Mouse (Mus musculus) embryo, embryonic 9.5 days (tissue): Measurements from ENCODE around the gene Gm5788.
"Not testable (repeated sequence)": the region's sequence is repeated elsewhere in the genome, so short reads cannot be mapped to it uniquely, and the experiment has no call there.

Experiments
- DNase-seq: peaks from one replicate; pipeline ENCODE4 v3.0.0-alpha.2; 2017; ENCODE audit errors: extremely low spot score

Gm5788 gene

DNA sequence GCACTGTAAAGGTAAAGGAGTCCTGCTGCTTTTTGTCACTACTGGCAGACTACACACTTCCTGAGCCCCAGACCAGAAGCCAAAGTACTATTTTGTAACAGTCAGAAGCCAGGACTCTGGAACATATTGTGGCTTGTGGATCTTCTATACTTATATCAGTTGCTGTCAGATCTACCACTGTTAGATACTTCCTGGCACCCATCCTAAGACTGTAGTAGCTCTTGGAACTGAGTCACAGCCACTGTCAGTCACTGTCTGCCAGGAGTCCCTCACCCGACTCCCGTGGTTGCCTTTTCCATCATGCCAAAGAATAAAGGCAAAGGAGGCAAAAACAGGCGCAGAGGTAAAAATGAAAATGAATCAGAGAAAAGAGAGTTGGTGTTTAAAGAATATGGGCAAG, at the start of gene Gm5788:
TSS of gene Gm5788 (plus strand) at position 301 of the 400 bp plus-strand sequence.
- not testable (repeated sequence) for DNase-seq

DNA sequence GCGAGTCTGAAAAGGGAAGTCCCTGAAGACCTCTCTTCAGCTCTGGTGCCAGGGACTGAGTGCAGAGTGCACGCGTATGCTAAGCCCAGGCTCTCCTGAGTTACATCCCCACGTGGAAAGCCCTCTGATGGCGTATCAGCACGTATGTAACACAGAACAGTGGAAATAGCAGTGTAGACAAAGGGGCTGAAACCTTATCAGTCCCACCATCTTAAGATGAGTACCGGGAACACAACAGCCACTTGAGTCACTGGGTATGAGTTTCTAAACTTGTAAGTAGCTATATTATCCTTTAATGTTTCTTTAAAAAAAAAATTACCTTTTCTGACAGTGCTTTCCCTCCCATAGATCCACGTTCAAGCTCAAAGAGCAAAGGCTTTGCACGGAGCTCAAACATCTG, 45.1 kb upstream of the Gm5788 start:
- no peak for DNase-seq

DNA sequence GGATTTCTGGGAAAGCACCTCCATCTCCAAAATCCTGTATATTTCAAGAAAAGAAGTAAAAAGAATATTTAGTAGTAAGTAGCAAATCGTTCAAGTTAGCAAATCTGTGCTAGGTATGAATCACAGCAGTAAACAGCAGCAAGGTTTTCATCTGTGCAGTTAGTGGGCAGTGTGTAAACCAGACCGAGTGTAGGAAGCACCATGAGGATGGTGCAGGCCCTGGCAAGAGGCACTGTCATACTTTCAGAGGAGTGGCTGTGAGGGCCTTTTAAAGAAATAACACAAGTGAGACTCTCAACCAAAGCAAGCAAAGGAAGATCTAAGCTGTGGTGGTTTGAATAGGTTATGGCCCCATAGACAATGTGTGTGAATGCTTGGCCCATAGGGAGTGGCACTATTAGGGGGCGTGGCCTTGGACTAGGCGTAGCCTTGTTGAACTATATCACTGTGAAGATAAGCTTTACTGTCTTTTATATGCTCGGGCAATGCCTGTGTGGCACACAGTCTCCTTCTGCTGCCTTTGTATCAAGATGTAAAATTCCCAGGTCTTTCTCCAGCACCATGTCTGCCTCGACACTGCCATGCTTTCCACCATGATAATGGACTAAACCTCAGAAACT, 29.7 kb upstream of the Gm5788 start:
- no peak for DNase-seq

DNA sequence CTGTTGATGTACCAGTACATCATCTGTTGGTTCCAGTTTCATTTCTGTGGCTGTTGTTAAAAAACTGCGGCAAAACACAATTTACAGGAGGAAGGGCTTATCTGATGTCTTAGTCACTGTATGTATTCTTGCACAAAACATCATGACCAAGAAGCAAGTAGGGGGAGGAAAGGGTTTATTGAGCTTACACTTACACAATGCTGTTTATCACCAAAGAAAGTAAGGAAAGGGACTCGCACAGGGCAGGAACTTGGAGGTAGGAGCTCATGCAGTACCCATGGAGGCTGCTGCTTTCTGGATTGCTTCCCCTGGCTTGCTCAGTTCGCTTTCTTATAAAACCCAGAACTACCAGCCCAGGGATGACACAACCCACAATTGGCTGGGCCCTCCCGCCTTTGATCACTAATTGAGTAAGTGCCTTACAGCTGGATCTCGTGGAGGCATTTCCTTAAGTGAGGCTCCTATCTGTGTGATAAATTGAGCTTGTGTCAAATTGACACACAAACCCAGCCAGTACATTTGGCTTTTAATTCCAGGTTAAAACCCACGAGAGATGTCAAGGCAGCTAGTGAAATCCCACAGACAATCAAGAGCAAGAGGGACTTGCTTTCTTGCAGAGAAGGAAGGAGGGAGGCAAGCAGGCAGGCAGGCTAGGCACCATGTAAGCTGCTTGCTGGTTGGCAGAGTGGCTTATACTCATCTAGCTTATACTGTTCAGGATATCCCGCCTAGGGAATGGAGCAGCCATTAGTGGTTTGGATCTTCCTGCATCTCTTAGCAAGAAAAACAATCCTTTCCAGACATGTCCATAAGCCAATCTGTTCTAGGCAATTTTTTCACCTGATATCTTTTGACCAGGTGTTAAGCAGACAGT, 24.0 kb upstream of the Gm5788 start:
- DNase-seq, result peak; percentile 12

DNA sequence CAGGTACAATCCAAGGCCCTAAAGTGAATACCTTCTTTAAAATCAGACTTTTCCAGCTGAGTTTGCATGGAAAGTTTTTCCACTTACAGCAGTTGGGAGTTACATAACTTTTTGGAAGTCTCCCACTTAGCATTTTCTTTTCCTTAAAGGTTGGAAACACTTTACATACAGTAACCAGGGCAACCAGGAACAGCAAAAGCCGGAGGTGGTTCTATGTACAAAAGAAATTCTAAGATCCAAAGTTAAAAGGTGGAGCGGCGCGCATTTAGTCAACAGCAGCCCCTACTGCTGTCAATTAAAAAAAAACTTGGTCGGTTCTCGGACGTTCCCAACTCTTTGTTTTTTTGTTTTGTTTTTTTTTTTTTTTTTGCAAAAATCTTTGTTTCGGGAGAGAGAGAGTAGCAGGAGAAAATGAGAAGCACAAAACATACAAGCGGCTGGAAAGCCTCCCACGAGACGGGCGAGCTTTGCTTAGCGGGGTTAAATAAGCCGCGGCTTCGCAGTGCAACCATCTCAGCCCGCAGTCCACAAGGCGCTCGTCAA, 23.0 kb upstream of the Gm5788 start:
- peak; percentile 7 for DNase-seq

DNA sequence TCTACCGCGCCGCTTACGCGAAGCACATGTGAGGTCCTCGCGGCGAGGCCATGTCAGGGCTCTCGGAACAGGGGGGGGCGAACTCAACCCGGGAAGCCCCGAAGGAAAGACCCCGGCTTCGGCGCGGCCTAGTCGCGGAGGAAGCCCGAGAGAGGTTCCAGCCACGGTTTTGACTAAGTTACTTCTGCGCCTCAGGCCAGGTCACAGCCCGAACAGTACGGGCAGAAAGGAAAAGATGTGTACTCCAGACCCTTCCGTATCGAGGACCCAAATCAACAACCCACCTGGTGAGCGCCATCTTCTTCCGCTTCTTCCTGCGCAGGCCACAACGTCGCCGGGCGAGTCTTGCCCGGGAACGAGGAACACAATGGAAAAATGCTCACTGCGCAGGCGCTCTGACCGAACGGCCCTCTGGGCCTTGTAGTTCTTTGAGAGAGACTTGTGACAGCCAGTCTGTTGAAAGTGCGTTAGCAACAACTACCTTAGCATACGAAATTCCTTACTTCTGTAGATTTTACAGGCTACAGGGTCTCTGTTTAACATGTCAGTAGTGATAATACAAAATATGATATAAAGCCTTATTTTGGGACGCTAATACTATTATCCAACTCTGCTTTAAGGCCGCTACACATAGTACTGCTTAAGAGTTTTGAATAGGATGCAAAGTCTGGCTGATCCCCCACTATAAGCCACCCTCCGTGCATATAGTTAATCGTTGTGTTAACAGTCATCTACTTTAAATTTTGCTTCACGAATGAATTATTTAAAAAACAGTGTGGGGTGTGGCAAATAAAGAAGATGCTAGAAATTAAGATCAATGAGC, 22.3 kb upstream of the Gm5788 start, which contains the start of gene Snw1:
TSS of gene Snw1 (minus strand) at position 311 of the 823 bp plus-strand sequence.
- DNase-seq, result peak; percentile 92

DNA sequence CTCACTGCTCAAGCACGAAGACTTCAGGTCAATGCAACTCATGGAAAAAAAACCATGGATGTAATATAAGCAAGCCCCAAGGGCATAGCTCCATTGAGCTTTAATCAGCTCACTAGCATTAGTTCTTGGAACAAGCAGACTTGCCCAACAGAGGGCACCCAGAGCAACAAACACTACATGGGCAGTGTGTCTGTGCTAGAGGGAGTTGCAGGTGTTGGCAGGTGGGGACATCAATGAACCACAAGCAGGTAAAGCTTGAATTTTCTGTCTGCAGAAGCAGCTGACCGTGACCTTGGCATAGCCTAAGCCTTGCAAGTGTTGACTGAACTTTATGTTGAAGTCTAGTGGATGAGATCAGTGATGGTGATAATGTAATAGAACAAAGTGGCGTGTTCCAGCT, 19.8 kb upstream of the Gm5788 start:
- no peak for DNase-seq

DNA sequence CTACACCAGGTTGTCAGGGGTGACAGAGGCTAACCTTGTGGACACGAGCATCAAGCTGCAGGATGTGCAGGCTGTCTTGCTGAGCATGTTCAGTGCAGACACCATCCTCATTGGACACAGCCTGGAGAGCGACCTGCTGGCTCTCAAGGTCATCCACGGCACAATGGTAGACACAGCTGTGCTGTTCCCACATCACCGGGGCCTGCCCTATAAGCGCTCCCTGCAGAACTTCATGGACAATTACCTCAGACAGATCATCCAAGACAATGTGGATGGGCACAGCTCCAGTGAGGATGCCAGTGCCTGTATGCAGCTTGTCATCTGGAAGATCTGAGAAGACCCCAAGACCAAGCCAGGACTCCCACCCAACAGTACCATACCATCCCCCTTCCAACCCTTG, 12.0 kb upstream of the Gm5788 start:
- not testable (repeated sequence) for DNase-seq

DNA sequence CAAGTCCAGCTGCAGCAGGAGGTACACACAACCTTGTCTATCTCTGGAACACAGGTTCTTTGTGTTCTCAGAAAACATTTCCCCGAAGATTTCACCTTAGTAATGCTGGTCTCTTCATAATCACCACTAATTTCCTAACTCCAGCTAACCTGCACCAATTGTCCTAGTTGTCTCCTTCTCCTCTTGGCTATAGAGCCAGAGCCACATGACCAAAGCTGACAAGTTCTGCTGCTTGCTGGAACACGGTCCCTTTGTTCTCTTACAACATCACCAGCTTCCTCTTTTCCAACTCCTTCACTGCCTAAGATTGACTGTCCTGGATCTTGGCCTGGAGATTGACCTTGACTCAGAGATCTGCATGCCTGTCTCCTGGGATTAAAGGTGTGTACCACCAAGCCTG, 5.8 kb upstream of the Gm5788 start:
- DNase-seq, result not testable (repeated sequence)

DNA sequence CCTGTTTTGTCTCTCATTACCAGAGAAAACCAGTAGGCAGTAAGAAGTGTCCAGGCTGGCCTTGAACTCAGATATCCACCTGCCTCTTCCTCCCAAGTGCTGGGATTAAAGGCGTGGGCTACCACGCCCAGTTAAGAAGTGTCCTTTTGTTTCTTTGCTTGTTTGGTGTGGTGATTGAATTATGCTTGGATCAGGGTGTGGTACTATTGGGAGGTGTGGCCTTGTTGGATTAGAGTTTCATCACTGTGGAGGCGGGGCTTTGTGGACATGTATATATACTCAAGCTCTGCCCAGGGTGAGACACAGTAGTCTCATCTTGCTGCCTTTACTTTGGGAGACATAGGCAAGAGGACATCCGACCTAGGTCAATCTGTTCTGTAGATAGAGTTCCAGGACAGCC, 19.5 kb downstream of the Gm5788 start, which contains the start of gene Gm8300:
TSS of gene Gm8300 (plus strand) at position 301 of the 400 bp plus-strand sequence.
- DNase-seq, result not testable (repeated sequence)

DNA sequence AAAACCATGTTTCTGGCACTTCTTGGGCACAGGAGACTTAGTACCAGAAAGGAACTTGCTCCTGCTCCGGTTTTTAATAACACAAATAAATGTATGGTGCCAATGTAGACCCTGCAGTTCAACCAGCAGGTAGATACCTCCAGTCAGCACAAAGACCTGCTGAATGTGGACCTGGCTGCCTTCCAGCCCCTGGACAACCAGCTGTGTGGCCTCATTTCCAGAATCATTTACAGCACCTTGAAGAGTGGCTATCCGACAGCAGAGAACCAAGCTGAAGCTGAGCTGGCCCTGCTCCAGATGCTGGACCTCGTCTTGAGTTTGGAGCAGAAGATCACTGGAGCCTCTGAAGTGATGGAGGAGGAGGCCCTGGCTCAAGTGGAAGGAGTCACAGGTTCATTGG, 25.1 kb downstream of the Gm5788 start:
- not testable (repeated sequence) for DNase-seq

DNA sequence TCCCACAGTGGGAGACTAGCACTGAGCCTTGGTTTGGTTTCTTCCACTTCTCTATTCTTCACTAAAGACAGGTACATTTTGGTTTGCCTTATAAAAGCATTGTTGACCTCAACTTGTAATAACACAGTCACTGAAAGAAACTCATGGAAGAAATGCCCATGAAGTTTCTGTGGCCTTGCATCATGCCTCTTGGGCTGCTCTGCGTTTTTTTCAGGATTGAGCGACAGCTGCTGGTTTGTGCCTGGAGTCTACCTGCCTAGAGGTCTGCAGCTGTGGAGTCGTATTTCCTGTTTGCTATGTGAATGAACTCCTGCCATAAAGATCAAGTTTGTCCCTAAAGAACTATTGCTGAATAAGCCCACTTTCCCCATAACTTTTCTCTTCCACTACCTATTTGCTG, 49.4 kb downstream of the Gm5788 start:
- DNase-seq, result no peak
